Mouse (Mus musculus) forebrain, embryonic 16.5 days (tissue): ENCODE data around the gene Lrrc72. TPM values are rescaled to one million over a fixed set of nuclear protein-coding genes. Genes with fewer than 3 reads are reported as not detected.

Experiments used
- ATAC-seq: fragments of 200-750 bp; cut with Nextera tagmentation; 2 replicates; pipeline ENCODE4 v1.8.0; 2017; ENCODE audit warnings: mild to moderate bottlenecking, moderate library complexity
- H3K27ac ChIP-seq: fragments of 300-500 bp; sonication (generic); 2 replicates; pipeline ENCODE4 v1.5.1; 2014; ENCODE audit warnings: low read length, control low read depth
- H3K27me3 ChIP-seq: fragments of 300-500 bp; sonication (generic); replicated peaks from 2 replicates; pipeline ENCODE4 v1.6.1; 2014; ENCODE audit warnings: low read length; ENCODE audit not compliant: control insufficient read depth, insufficient read depth
- H3K36me3 ChIP-seq: fragments of 300-500 bp; sonication (generic); 2 replicates; pipeline ENCODE4 v1.6.1; 2014; ENCODE audit not compliant: control insufficient read depth, insufficient read depth
- H3K4me1 ChIP-seq: fragments of 300-500 bp; sonication (generic); replicated peaks from 2 replicates; pipeline ENCODE4 v1.6.1; 2014; ENCODE audit warnings: low read length; ENCODE audit not compliant: control insufficient read depth, insufficient read depth
- H3K4me2 ChIP-seq: fragments of 300-500 bp; sonication (generic); 2 replicates; pipeline ENCODE4 v1.6.1; 2014; ENCODE audit warnings: mild to moderate bottlenecking, low read length, control low read depth
- H3K4me3 ChIP-seq: fragments of 300-500 bp; sonication (generic); replicated peaks from 2 replicates; pipeline ENCODE4 v1.5.1; 2014; ENCODE audit warnings: mild to moderate bottlenecking, low read length, control low read depth
- H3K9ac ChIP-seq: fragments of 300-500 bp; sonication (generic); replicated peaks from 2 replicates; pipeline ENCODE4 v1.6.1; 2014; ENCODE audit warnings: low read depth, low read length, control low read depth
- H3K9me3 ChIP-seq: fragments of 300-500 bp; sonication (generic); 2 replicates; pipeline ENCODE4 v1.6.1; 2016; ENCODE audit warnings: low read length; ENCODE audit not compliant: control insufficient read depth
- WGBS: fragments of 180-500 bp; shearing (Covaris S2); extraction: QIAGEN DNeasy Blood & Tissue Kit; methylation state at CpG from one replicate; pipeline ENCODE4 v1.1.7; 2014; 5-methylcytosine and 5-hydroxymethylcytosine counted together
- polyA plus RNA-seq: library from polyadenylated mRNA; unstranded; fragments of >200 nt; fragmentation: Nextera tagmentation; extraction: Ambion mirVana; gene quantifications from 2 replicates; pipeline ENCODE4 v1.2.1, GENCODE M21; 2015

Lrrc72 gene
- polyA plus RNA-seq, 1 experiment from 2014 or later = not detected

DNA sequence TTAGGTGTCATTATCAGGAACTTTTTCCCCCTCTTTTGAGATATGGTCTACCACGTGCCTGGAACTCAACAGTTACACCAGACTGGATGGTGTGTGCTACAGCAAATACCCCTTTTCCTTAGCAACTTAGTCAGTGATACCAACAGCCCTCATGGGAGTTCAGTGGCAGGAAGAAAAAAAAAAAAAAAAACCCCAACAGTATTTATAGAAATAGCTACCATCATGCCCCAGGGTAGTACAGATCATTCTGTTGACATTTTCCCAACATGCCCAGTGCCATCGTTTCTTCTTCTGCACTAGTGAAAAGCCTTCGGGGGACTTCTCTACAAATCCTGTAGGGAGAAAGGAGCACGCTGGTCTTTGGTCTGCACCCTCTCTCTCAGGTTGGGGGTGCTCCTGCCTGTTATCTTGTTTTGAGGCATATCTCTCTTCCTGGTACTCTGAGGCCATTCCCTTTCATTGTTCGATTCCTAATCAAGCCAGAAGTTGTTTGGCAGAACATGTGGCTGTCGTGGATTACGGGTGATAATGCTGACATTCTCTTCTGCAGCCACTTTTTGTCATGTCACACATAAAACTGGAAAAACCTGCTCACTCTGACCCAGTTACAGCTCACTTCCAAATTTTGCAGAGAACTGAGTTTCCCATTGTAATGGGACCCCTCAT lies 88.9 kb downstream of the Lrrc72 start:
- 89% methylated on average over 7 of the region's 7 CpGs for WGBS
- H3K9ac ChIP-seq = no peak overlapping the region
- no peak overlapping the region for H3K4me3 ChIP-seq
- no peak overlapping the region for H3K27ac ChIP-seq
- H3K36me3 ChIP-seq = 0 out of 2 replicates have a peak, but pooled peaks cover 4% of the 10 kb centered on the region
- no peak overlapping the region for H3K4me2 ChIP-seq
- H3K9me3 ChIP-seq = no peaks in the 10 kb centered on the region
- H3K4me1 ChIP-seq = no peaks in the 10 kb centered on the region
- H3K27me3 ChIP-seq = no peaks in the 10 kb centered on the region
- ATAC-seq = no peak

Other genes with a start within 250 kb of the Lrrc72 start
- 295 and 340 TPM in 2 replicates for gene Tspan13, start 210.9 kb downstream of the Lrrc72 start, polyA plus RNA-seq
- 64.4 and 64.7 TPM in 2 replicates for gene Ankmy2, start 96.3 kb downstream of the Lrrc72 start, polyA plus RNA-seq
- 542 and 586 TPM in 2 replicates for gene Bzw2, start 95.3 kb downstream of the Lrrc72 start, polyA plus RNA-seq
- gene Sostdc1, start 60.7 kb upstream of the Lrrc72 start, polyA plus RNA-seq = 8.0 and 9.6 TPM in 2 replicates
- gene Ispd, start 128.1 kb upstream of the Lrrc72 start, polyA plus RNA-seq = 7.0 and 7.5 TPM in 2 replicates
- gene D630036H23Rik, start 128.8 kb upstream of the Lrrc72 start, polyA plus RNA-seq = 1.7 and 3.0 TPM in 2 replicates